Mouse (Mus musculus): ENCODE measurements around the gene Sbno2.

The Sbno2 gene

DNA sequence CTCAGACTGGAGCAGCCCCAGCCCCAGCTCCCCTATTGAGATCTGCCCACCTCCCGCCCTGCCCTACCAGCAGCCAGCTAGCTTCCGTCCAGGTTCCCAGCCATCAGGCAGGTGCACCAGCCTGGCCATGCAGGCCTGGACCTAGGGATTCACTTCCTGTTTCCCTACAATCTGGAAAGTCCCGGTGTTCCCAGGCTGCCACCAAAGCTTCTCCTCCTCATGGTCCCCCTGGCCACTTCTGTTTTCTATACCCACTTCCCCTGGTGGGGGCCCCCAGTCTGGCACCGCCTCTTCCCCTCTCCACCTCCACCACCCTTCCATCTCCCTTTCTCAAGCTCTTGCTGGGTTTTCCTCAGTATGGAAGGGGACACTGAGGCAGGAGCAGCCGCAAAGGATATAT is at the start of gene Sbno2:
Gene Sbno2 (minus strand): TSS at position 112 of the 400 bp plus-strand sequence.
- no peak for DNase-seq (ENCODE audit: low read depth)

DNA sequence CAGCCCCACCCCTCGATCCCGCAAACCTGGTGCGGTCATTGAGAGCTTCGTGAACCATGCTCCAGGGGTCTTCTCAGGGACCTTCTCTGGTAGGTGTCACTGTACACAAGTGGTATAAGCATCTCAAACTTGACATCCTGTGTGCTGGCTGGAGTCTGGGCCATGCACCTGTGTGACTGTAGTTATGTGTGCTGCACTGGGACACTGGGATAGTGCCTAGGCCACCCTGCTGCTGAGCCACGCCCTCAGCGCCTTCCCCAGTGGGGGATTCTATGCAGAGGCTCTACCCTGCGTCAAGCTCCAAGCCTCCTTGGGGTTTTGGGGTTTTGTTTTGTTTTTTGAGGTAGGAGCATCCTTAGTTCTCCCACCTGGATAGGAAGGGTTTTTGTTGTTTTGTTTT is 49.0 kb upstream of the Sbno2 start:
- DNase-seq (ENCODE audit: low read depth), result no peak

DNA sequence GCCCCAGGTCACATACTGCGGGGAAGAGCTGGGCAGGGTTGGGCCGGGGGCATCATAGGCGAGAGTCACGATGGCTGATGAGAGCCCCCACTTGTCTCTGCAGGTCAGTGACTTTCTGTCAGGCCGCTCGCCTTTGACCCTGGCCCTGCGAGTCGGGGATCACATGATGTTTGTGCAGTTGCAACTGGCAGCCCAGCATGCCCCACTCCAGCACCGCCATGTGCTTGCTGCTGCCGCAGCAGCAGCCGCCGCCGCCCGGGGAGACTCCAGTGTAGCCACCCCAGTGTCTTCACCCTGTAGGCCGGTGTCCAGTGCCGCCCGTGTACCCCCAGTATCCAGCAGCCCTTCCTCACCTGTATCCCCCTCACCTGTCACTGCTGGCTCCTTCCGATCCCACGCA is 48.3 kb upstream of the Sbno2 start:
- no peak for DNase-seq (ENCODE audit: low read depth)

- peak; percentile 53 for DNase-seq (ENCODE audit: low read depth)
Observed at GRCm38 (mm10) chr10:80152873-80153260, 47.5 kb upstream of the Sbno2 start.

DNA sequence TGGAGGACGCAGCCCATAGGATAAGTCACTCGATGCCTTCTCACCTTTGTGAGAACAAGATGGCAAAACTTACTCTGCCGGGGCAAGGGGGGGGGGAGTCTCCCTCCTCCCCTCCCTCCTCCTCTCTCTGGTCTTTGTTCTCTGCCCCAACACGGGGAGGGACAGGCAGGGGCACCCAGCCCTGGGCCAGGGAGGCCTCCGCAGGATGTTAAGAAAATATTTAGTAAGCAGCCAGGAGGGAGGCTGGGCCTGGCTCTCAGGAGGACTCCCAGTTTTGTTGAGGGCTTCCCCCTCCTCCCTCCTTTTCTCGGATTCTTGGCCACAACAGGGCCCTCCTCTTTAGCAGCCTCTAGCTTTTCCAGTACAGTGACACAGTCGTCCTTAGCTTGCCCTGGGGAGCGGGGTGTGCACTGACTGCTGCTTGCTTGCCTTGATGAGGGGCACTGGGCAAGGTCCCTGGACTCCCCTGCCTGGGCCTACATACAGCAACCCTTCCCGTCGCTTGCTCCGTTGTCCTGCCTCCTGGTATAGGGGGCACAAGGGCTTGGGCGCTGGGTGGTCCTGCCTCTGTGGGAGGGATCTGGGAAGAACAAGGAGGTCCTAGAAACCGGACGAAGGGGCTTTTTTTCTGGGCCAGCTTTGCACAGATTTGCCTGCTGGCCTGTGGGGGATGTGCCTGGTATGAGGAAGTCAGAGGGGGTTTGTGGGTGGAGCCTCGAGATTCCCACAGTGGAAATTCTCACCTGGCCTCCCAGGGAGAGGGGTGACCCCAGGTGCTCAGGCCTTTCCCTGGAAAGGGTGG is 46.9 kb upstream of the Sbno2 start:
- peak; percentile 72 for DNase-seq (ENCODE audit: low read depth)

DNA sequence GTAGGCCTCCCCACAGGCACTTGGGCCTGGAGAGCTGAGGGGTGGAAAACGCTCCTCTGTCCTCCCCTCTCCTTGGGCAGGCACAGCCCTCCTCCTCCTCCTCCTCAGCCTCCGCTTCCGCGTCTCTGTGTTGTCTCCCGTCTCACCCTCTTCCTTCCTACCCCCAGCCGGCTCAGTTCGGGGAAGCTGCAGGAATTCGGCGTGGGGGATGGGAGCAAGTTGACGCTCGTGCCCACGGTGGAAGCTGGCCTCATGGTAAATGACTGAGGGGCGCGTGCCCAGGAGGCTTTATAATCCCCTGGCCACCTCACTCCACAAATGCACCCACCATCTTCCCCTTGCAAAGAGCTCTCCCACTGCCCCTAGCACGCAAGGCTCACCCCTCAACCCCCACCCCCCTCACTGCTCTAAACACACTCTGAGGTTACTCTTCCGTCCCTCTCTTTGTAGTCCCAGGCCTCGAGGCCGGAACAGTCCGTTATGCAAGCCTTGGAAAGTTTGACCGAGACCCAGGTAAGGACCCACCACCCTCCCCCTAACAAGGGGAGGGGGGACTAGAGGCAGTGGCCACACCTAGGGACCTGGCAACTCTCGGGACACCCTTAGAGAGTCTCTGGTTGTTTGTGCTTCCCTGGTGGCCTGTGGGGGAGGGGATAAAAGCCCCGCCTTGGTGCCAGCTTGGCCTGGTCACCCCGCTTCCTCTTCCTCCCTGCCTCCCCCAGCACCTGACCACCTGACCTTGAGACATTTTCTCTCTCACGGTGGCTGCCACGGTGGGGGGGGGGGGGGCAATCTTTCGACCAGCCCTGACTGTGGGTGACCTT is 46.1 kb upstream of the Sbno2 start:
- DNase-seq (ENCODE audit: low read depth), result peak; percentile 70

DNA sequence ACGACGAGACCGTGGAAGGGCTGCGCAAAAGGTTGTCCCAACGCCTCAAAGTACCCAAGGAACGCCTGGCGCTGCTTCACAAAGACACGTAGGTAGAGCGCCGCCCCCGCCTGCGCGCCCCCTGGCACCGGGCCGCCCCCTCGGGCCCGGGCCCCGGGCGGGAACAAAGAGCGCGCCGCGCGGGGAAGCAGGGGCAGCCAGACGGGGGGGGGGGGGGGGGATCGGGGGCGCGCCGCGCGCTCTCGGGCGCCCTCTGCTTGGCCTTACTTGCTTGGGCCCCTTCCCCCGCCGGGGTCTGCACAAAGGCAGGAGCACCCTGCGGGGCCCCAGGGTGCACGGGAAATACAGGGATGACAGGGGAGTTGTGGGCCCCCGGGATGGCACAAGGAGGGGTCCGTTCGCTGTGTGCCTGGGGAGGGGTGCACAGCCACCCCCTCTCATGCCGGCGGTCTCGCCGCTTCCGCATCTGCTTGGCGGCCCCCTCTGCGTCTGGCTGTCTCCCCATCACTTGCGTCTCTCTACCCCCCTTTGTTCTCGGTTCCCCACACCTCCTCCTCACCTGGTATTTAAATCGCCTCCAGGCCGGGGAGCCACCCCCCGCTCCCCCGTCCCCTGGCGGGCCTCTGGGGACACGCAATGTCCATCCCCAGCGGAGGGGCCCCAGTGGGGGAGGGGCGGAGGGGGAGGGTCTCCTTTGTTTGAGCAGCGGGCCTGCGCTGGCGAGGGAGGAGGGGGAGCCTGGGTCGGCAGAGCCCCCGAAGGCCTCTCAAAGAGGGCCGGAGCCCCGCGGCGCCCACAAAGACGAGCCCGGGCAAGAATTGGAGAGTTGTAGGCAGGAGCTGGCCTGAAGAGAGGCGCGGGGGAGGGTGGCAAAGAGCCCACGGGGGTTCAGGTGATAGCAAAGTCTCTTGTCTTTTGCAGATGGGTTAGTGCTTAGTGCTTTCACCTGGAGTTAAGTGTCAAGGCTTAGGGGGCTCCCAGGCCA is 45.1 kb upstream of the Sbno2 start:
- DNase-seq (ENCODE audit: low read depth), result peak; percentile 76

DNA sequence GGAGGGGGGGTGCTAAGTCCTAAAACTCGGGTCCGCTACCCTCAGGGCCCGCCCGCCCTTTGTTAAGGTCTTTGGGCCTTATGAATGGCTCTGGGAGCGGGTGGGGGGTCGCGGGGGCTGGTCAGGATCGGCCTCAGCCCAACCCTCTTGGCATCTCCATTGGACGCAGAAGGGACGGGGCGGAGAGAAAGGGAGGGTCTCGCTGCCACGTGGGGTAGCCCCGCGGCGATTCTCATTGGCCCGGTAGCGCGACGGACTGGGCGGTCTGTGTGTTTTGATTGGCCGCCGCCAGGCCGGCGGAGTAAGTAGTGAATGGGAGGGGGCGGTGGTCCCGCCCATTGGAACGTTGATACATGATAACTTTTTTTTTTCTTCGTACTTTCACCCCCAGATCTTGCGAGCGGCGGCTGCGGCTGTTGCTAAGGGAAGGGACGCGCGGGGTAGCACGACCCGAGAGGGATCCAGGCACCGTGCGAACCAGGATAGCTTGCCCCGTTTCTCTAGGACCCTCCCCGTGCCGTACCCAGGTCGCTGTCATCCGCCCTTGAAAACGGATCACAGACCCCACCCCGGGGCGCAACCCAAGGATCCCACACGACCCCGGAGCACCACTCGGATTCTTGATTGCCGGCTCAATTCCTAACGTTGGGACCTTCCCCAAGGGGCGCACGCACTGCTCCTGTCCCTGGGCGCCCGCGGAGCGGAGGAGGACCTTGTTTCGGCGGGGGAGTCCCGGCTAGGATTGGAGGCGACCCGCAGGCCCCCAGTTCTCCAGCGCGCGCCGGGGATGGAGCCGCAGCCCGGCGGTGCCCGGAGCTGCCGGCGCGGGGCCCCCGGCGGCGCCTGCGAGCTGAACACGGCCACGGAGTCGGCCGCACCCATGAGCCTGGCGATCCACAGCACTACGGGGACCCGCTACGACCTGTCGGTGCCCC is 44.2 kb upstream of the Sbno2 start:
- DNase-seq (ENCODE audit: low read depth), result peak; percentile 98

- DNase-seq (ENCODE audit: low read depth), result peak; percentile 96
Observed at GRCm38 (mm10) chr10:80148610-80149290, 43.4 kb upstream of the Sbno2 start.

DNA sequence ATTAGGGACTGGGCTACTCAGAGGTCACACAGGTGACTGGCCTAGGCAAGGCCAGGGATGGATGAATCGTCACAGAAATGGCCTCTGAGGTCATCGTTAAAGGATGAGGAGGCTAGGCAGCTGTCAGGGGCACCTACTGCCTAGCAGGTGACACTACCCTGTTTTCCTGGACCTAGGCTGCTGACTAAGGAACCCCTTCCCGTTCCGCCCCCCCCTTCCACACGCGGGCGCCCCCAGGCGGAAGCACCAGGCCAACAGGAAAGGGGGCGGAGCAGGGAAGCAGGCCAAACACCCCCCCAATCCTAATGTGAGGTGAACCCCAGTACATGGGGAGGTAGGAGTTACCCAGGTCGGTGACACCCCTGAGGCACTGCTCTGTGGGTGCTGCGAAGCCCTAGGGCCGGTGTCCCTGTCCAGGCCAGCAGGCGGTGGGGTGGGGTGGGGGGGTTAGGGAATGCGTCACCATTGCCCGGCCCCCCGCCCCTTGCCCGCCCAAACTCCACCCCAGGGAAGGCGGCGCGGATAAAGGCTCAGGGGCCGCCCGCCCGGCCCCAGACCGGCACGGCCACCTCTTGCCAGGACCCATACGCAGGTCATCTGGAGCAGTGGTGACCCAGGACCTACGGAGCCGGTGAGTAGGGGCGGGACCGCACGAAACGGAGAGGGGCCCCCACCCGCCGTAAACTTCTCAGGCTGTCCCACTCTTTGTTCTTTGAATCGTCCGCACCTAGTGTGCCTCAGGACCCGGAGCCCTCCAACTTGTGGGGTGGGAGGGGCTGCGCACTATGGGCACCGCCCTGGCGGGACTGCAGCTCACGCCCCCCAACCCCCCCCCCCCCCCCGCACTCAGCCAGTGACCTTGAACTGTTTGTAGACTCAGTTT is 42.6 kb upstream of the Sbno2 start, which contains the start of gene Midn:
Gene Midn (plus strand): TSS at position 554 of the 883 bp plus-strand sequence.
- peak; percentile 84 for DNase-seq (ENCODE audit: low read depth)

GRCm38 (mm10) chr10:80147146-80147718 is 41.9 kb upstream of the Sbno2 start:
- DNase-seq (ENCODE audit: low read depth), result no peak

- DNase-seq (ENCODE audit: low read depth), result peak; percentile 36
Observed at GRCm38 (mm10) chr10:80146568-80147011, 41.2 kb upstream of the Sbno2 start.

- DNase-seq (ENCODE audit: low read depth), result peak; percentile 26
Observed at GRCm38 (mm10) chr10:80145896-80146295, 40.5 kb upstream of the Sbno2 start.

DNA sequence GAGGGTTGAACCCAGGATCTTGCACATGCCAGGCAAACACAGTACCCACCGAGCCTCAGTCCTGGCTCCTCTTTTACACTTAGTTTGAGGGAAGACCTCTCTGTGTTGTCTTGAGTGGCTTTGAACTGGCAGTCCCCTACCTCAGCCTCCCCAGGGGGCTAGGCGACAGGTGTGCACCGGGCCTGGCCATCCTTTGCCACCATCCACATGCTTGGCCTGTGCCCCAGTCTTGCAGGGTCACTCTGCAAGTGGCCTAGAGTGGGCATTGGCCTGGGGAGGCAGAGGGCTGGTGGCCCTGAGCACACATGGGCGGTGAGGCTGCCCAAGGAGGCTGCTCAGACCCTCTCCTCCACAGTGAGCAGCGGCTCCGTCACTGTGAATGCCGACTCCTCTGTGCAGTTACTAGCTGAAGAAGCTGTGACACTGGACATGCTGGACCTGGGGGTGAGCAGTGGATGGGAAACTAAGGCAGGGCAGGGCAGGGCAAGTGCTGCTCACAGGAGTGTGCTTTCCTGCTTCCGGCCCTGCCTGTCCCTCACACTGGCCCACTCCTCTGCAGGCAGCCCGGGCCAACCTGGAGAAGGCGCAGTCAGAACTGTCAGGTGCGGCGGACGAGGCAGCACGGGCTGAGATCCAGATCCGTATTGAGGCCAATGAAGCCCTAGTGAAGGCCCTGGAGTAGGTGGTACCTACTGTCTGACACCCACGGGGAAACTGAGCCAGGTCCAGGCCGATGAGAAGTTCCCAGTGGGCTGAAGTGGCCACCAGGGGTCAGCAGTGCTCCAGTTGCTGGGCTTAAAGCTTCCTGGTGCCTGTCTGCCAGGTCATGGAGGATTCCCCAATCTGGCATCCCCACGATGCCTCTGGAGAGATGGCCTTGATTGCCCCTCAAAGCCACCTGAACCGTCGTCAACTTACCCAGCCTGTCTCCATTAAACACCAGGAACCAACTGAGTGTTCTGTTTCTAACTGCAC is 39.8 kb upstream of the Sbno2 start:
- peak; percentile 87 for DNase-seq (ENCODE audit: low read depth)

- DNase-seq (ENCODE audit: low read depth), result peak; percentile 21
Observed at GRCm38 (mm10) chr10:80144159-80144558, 38.8 kb upstream of the Sbno2 start.

DNA sequence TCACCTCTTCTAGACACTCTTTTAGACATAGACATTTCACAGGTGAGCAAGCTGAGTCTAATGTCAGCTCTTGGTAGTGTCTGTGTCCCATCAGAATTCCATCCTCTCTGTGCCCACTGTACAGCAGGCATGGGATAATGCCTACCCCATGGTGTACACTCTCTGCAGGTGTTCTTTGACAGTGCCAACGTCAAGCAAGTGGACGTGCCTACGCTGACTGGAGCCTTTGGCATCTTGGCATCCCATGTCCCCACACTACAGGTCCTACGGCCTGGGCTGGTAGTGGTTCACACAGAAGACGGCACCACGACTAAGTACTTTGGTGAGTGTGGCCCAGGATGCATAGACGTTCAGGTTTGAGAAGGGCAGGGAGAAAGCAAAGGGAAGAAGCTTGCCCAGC is 38.3 kb upstream of the Sbno2 start:
- DNase-seq (ENCODE audit: low read depth), result no peak

- DNase-seq (ENCODE audit: low read depth), result peak; percentile 74
Observed at GRCm38 (mm10) chr10:80142530-80142925, 37.2 kb upstream of the Sbno2 start.

All from induced T-regulatory cell, adult 2 months (primary cell).